Mouse (Mus musculus) CH12.LX (cell line): ENCODE data around the gene Zfpm1. TPM values are rescaled to one million over a fixed set of nuclear protein-coding genes. Genes with fewer than 3 reads are reported as not detected.

ENCODE experiments used
- DNase-seq: peaks from one replicate; pipeline ENCODE4 v3.0.0-alpha.2; 2013; ENCODE audit errors: extremely low read depth
- H3K27ac ChIP-seq: 2 replicates; pipeline ENCODE4 v1.5.1; 2012; ENCODE audit warnings: low read depth, mild to moderate bottlenecking, control low read depth, moderate library complexity; ENCODE audit not compliant: insufficient read depth
- H3K27me3 ChIP-seq: replicated peaks from 2 replicates; pipeline ENCODE3; 2012; ENCODE audit warnings: inconsistent platforms
- H3K36me3 ChIP-seq, 2 experiments: replicated peaks in 1 of 2; 2 replicates each; pipeline versions ENCODE3 to v1.6.1; 2012; ENCODE audit warnings: inconsistent platforms in 1 of 2, low read length in 1 of 2, mild to moderate bottlenecking in 1 of 2, mixed read lengths in 1 of 2, moderate library complexity in 1 of 2; ENCODE audit not compliant: control insufficient read depth in 1 of 2, insufficient read depth in 1 of 2
- H3K4me1 ChIP-seq, 2 experiments: 2 replicates each; pipeline ENCODE4 v1.6.1; 2012; ENCODE audit warnings: inconsistent platforms in 1 of 2, moderate library complexity in 1 of 2; ENCODE audit not compliant: insufficient read depth in 2 of 2, control insufficient read depth in 1 of 2
- H3K4me2 ChIP-seq: 2 replicates; pipeline ENCODE4 v1.6.1; 2012; ENCODE audit warnings: low read depth, mild to moderate bottlenecking, control low read depth; ENCODE audit not compliant: poor library complexity, insufficient read depth, severe bottlenecking
- H3K4me3 ChIP-seq, 3 experiments: fragments of 150-350 bp in 1 of 3; sonication (generic) in 1 of 3; replicated peaks in 1 of 3; 2 replicates each; pipeline versions ENCODE3 to v1.5.1; 2011 to 2012; ENCODE audit warnings: low read depth in 2 of 3, low read length in 2 of 3, mild to moderate bottlenecking in 2 of 3, moderate library complexity in 2 of 3, control low read depth in 1 of 3, improper control_type of control experiment in 1 of 3, inconsistent platforms in 1 of 3, mixed read lengths in 1 of 3; ENCODE audit not compliant: poor library complexity in 1 of 3
- H3K79me2 ChIP-seq: replicated peaks from 2 replicates; pipeline ENCODE4 v1.6.1; 2012; ENCODE audit warnings: mild to moderate bottlenecking, moderate library complexity; ENCODE audit not compliant: control insufficient read depth, poor library complexity, insufficient read depth, severe bottlenecking; ENCODE audit errors: extremely low read depth
- H3K9ac ChIP-seq: 2 replicates; pipeline ENCODE4 v1.6.1; 2012; ENCODE audit warnings: low read depth, mild to moderate bottlenecking, control low read depth, moderate library complexity; ENCODE audit not compliant: insufficient read depth
- H3K9me3 ChIP-seq: replicated peaks from 2 replicates; pipeline ENCODE3; 2012; ENCODE audit warnings: low read length, inconsistent platforms, mixed read lengths
- BHLHE40 ChIP-seq: IDR thresholded peaks from 2 replicates; pipeline ENCODE4 v1.6.1; 2011; ENCODE audit warnings: mild to moderate bottlenecking, low read depth, low read length, improper control_type of control experiment
- CHD1 ChIP-seq: IDR thresholded peaks from 2 replicates; pipeline ENCODE4 v1.6.1; 2012; ENCODE audit warnings: low read depth, low read length, improper control_type of control experiment, inconsistent platforms
- CTCF ChIP-seq, 2 experiments: IDR thresholded peaks in 1 of 2; conservative IDR thresholded peaks in 1 of 2; 2 replicates each; pipeline ENCODE4 v1.5.1; 2011 to 2012; ENCODE audit warnings: low read depth in 2 of 2, low read length in 2 of 2, improper control_type of control experiment in 1 of 2, inconsistent platforms in 1 of 2, mild to moderate bottlenecking in 1 of 2, moderate library complexity in 1 of 2
- E2F4 ChIP-seq: IDR thresholded peaks from 2 replicates; pipeline ENCODE4 v1.6.1; 2011; ENCODE audit warnings: low read depth, low read length, improper control_type of control experiment; ENCODE audit not compliant: insufficient replicate concordance
- GABPA ChIP-seq: IDR thresholded peaks from 2 replicates; pipeline ENCODE4 v1.6.1; 2012; ENCODE audit warnings: low read depth, low read length, improper control_type of control experiment, inconsistent platforms; ENCODE audit not compliant: insufficient replicate concordance
- HCFC1 ChIP-seq: IDR thresholded peaks from 2 replicates; pipeline ENCODE4 v1.6.1; 2012; ENCODE audit warnings: low read depth, mild to moderate bottlenecking, inconsistent platforms, low read length, improper control_type of control experiment
- JUND ChIP-seq: conservative IDR thresholded peaks from 2 replicates; pipeline ENCODE4 v1.6.1; 2011; ENCODE audit warnings: low read depth, low read length, improper control_type of control experiment
- MAFK ChIP-seq: IDR thresholded peaks from 2 replicates; pipeline ENCODE4 v1.6.1; 2011; ENCODE audit warnings: low read length, improper control_type of control experiment; ENCODE audit not compliant: insufficient replicate concordance
- NRF1 ChIP-seq: IDR thresholded peaks from 2 replicates; pipeline ENCODE4 v1.6.1; 2014; ENCODE audit warnings: low read depth, mild to moderate bottlenecking, inconsistent platforms, low read length, improper control_type of control experiment, moderate library complexity
- PAX5 ChIP-seq: IDR thresholded peaks from 2 replicates; pipeline ENCODE4 v1.6.1; 2012; ENCODE audit warnings: low read length, inconsistent platforms, mixed read lengths
- POLR2A ChIP-seq: IDR thresholded peaks from 2 replicates; pipeline ENCODE4 v1.6.1; 2011; ENCODE audit warnings: low read depth, mild to moderate bottlenecking, improper control_type of control experiment, low read length
- RAD21 ChIP-seq: IDR thresholded peaks from 2 replicates; pipeline ENCODE4 v1.6.1; 2011; ENCODE audit warnings: low read depth, mild to moderate bottlenecking, low read length, improper control_type of control experiment, moderate library complexity
- RCOR1 ChIP-seq: conservative IDR thresholded peaks from 2 replicates; pipeline ENCODE4 v1.6.1; 2012; ENCODE audit warnings: low read depth, mild to moderate bottlenecking, inconsistent platforms, low read length, improper control_type of control experiment
- SIN3A ChIP-seq: IDR thresholded peaks from 2 replicates; pipeline ENCODE4 v1.6.1; 2012; ENCODE audit warnings: low read length, improper control_type of control experiment, inconsistent platforms
- USF1 ChIP-seq: IDR thresholded peaks from 2 replicates; pipeline ENCODE4 v1.6.1; 2014; ENCODE audit warnings: low read depth, mild to moderate bottlenecking, inconsistent platforms, low read length, improper control_type of control experiment
- USF2 ChIP-seq: conservative IDR thresholded peaks from 2 replicates; pipeline ENCODE4 v1.6.1; 2011; ENCODE audit warnings: low read depth, low read length, improper control_type of control experiment
- ZKSCAN1 ChIP-seq: IDR thresholded peaks from 2 replicates; pipeline ENCODE4 v1.6.1; 2012; ENCODE audit warnings: low read depth, inconsistent platforms, low read length, improper control_type of control experiment, borderline replicate concordance
- ZMIZ1 ChIP-seq: IDR thresholded peaks from 2 replicates; pipeline ENCODE4 v1.6.1; 2012; ENCODE audit warnings: low read depth, mild to moderate bottlenecking, inconsistent platforms, low read length, improper control_type of control experiment
- ZNF384 ChIP-seq: IDR thresholded peaks from 2 replicates; pipeline ENCODE4 v1.6.1; 2012; ENCODE audit warnings: low read depth, low read length, improper control_type of control experiment, inconsistent platforms
- dilution Hi-C: fragments of 300-500 bp; cut with MboI; formaldehyde crosslinking; loops from 2 replicates; pipeline ENCODE4 v1.14.3; 2020; ENCODE audit warnings: low sequenced_read_pairs; ENCODE audit not compliant: extremely low pct_unique_long_range_greater_than_20kb, extremely low pct_ligation_motif_present
- in situ Hi-C: fragments of 300-500 bp; cut with MboI; formaldehyde crosslinking; loops from 3 replicates; pipeline ENCODE4 v1.14.3; 2019; ENCODE audit warnings: low sequenced_read_pairs, low pct_ligation_motif_present, low pct_unique_long_range_greater_than_20kb, mixed read lengths
- polyA plus RNA-seq: library from polyadenylated mRNA; unstranded; fragments of >175 nt; gene quantifications from 2 replicates; pipeline ENCODE4 v1.2.1, GENCODE M21; 2012; ENCODE audit warnings: low read depth; ENCODE audit not compliant: insufficient read length
- total RNA-seq, 2 experiments: library from RNA; depleted of rRNA; stranded (reverse); fragments of 300-350 nt in 1 of 2; fragments of >200 nt in 1 of 2; gene quantifications; 2 replicates each; pipeline ENCODE4 v1.2.3; 2012 to 2014

Zfpm1 gene
- total and polyA plus RNA-seq, 3 experiments = 11.0 to 63.5 (median 30.1) TPM

DNA sequence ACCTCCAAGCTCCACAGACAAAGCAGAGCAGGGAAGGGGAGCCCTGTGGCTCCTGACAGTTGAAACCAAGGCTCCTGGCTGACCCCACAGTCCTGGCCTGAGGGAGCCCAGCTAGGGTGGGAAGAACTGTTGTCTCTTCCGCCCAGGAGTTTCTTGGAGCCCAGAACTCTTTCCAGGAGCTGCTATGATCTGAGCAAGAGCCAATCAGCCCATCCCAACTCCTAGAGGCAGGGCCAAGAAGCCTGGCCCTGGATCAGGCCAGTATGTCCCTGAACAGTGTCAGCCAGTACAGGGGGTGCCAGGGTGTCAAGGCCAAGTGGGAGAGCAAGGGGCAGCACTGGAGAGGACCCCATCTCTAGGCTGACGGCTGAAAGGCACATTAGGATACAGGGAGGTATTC, 30.6 kb downstream of the Zfpm1 start:
- TF ChIP-seq BHLHE40 = no peak
- no peak for TF ChIP-seq POLR2A
- no peak for TF ChIP-seq JUND
- TF ChIP-seq USF2 = no peak
- no peak for TF ChIP-seq ZKSCAN1
- TF ChIP-seq SIN3A = no peak
- TF ChIP-seq HCFC1 = no peak
- no peak for TF ChIP-seq E2F4
- TF ChIP-seq NRF1 = no peak
- TF ChIP-seq CHD1 = no peak
- no peak for TF ChIP-seq ZMIZ1
- no peak for TF ChIP-seq MAFK
- no peak for TF ChIP-seq CTCF (conservative IDR thresholded peaks at IDR 0.05 in 1 of 2, IDR thresholded peaks at IDR 0.05 in 1 of 2; ENCODE audit: low read depth in 2 of 2, low read length in 2 of 2)
- no peak for TF ChIP-seq RCOR1
- TF ChIP-seq PAX5 = no peak
- TF ChIP-seq ZNF384 = no peak
- no peak for TF ChIP-seq GABPA

DNA sequence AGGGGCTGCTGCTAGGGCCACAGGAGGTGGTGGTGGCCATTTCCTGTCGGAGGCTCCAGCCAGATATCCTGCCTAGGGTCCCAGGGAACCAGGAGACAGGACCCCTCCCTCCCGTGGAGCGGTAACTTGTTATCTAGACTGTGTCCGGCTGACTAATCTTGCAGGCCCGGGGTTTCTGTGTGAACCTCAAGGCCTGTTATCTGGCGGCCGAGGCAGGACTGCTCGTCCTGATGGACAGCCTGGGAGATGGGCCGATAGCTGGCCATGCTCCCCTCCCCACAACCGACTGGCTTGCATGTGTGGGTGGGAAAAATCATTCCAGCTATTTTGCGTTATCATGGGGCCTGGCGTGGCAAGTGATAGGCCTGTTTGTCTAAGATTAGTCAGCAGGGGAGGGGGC, 31.4 kb downstream of the Zfpm1 start:
- Histone ChIP-seq H3K27me3 (no peaks in the 10 kb centered on the region), H3K9ac (no peak overlapping the region), H3K79me2 (no peaks in the 10 kb centered on the region; the same call in 1 of the 2 replicates), H3K4me2 (no peak overlapping the region), H3K9me3 (no peaks in the 10 kb centered on the region), H3K27ac (no peak overlapping the region), H3K4me3 (no peak overlapping the region), H3K36me3 (peaks cover 65 to 99% of the 10 kb centered on the region in 2 experiments), H3K4me1 (peaks cover 16 to 36% of the 10 kb centered on the region in 2 experiments)
- in situ Hi-C loops (no loop called here), dilution Hi-C loops (no loop called here)
- TF ChIP-seq RAD21 (no peak), E2F4 (no peak), CTCF (conservative IDR thresholded peaks at IDR 0.05 in 1 of 2, IDR thresholded peaks at IDR 0.05 in 1 of 2; ENCODE audit: low read depth in 2 of 2, low read length in 2 of 2) (no peak), USF1 (no peak)
- no peak for DNase-seq

More for the DNA sequence above, 30.6 kb downstream of the Zfpm1 start:
- no peak overlapping the region for H3K4me3 ChIP-seq
- no peak overlapping the region for H3K9ac ChIP-seq
- DNase-seq = no peak
- dilution Hi-C loops (no loop called here), in situ Hi-C loops (no loop called here)
- H3K9me3 ChIP-seq = no peaks in the 10 kb centered on the region
- H3K27me3 ChIP-seq = no peaks in the 10 kb centered on the region
- H3K27ac ChIP-seq = no peak overlapping the region
- H3K36me3 ChIP-seq = peaks cover 72 to 99% of the 10 kb centered on the region in 2 experiments
- peaks cover 9 to 29% of the 10 kb centered on the region in 2 experiments; a peak in 3 of 4 replicates for H3K4me1 ChIP-seq
- no peaks in the 10 kb centered on the region; the same call in 1 of the 2 replicates for H3K79me2 ChIP-seq
- no peak overlapping the region for H3K4me2 ChIP-seq
